Mouse (Mus musculus) adrenal gland, postnatal 14 days (tissue): ENCODE results near the gene Samd4b. TPM values are rescaled to one million over a fixed set of nuclear protein-coding genes. Genes with fewer than 3 reads are reported as not detected.

ENCODE experiments used
- DNase-seq: peaks from one replicate; pipeline ENCODE4 v3.0.0; 2021; ENCODE audit warnings: mixed read lengths
- total RNA-seq: library from RNA; stranded (reverse); gene quantifications from 2 replicates; pipeline ENCODE4 v1.2.3, GENCODE M21; 2021

Gene Samd4b
- total RNA-seq, 1 experiment from 2014 or later = 56.3 TPM

DNA sequence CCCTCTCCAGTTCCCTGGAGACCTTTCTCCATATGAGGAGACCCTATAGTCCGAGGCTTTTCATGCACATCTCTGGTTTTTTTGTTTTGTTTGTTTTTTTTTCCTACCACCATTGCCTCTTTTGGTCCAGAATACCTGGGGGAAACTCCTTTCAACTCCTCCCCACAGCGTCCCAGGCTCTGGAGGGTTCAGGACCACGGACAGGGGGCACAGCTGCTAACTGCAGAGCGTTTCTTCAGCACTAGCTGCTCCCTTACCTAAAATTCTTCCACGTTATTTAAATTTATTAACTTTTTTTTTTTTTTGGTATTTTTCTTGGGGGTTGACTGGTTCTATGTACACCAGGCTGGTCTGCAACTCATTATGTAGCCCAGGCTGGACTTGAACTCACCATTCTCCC lies 92.4 kb downstream of the Samd4b start:
- DNase-seq = peak; percentile 71

- no peak for DNase-seq
Observed at GRCm38 (mm10) chr7:28495426-28495825, 102.5 kb downstream of the Samd4b start.

DNA sequence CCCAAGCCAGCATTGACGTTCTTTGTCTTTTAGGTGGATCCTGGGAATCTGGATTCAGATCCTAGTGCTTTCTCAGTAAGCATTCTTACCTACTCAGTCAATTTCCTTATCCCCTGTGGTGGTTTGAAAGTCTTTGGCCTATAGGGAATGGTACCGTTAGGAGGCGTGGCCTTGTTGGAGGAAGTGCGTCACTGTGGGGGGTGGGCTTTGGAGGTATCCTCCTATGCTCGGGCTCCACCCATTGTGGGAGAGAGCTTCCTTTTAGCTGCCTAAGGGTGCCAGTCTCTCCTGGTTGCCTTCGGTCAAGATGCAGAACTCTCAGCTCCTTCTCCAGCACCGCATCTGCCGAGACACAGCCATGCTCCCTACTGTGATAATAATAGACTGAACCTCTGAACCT lies 105.6 kb downstream of the Samd4b start:
- DNase-seq = no peak

GRCm38 (mm10) chr7:28490903-28491302 lies 107.0 kb downstream of the Samd4b start:
- DNase-seq = no peak

DNA sequence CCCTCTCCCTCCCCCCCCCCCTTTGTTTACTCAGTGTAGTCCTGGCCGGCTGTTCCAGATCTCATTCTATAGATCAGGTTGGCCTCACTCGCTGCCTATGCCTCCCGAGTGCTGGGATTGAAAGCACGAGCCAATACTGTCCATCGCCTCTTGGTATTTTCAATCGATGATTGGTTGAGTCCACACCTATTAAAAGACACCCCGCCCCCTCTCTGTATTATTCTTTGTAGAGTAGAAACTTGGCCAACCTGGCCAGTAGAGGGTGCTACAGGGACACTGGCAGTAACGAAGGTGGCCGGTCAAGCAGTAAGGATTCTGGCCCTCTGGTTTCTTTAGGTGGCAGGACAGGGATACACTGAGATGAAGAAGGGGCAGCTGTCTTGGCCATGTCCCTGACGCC lies 107.5 kb downstream of the Samd4b start:
- peak; percentile 73 for DNase-seq

- DNase-seq = peak; percentile 42
Observed at GRCm38 (mm10) chr7:28488030-28488491, 109.9 kb downstream of the Samd4b start.

DNA sequence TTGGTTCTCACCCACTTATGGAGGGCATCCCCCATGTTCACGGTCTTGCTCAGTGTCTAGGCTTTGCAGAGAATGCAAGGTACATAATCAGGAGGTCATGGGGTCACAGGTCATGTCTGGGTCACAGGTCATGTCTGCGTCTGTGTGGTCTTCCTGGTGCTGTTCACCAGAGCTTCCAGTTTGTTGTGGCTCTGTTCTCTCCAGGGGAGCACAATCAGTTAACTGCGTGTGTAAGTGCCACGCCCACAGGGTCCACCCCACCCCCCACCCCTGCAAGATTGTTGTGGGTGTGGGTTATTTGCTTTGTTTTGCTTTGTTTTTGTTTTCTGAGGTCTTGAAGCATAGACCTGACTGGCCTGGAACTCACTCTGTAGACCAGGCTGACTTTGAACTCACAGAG lies 113.8 kb downstream of the Samd4b start:
- no peak for DNase-seq

DNA sequence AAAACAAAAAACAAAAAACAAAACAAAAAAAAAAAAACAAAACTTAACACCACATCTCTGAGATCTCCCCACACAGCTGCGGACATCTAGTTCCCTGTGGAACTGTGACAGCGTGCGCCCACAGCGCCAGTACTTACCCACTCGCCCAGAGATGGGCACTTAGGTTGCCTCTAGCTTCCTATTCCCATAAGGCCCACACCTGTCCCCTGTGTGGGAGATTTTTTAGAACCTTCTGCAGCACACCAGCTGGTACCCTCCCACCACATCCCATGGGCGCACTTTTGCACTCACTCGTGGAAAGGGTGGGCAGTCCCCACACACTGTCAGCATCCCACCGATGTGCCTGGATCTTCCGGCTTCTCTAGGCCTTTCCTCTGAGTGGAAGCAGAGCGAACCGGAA lies 115.1 kb downstream of the Samd4b start:
- no peak for DNase-seq

- peak; percentile 39 for DNase-seq
Observed at GRCm38 (mm10) chr7:28478854-28479253, 119.1 kb downstream of the Samd4b start.

DNA sequence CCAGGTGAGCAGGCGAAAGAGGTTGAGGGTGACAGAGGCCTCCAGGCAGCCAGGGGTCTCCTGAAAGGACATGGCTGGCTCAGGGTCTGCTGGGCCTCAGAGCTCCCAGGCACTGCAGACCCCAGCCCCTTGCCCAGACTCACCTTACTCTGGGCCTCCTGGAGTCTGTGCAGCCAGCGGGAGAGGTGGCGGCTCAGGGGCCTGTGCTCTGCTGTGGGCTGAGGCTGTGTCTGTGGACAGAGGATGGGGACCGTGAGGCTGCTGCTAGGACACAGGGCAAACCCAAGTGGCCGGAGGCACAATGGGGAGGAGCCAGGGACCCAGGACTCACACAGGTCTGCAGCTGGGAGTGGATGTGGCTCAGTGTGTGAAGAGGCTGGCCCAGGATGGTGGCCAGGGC lies 120.6 kb downstream of the Samd4b start:
- no peak for DNase-seq

GRCm38 (mm10) chr7:28476191-28476590 lies 121.8 kb downstream of the Samd4b start:
- no peak for DNase-seq

DNA sequence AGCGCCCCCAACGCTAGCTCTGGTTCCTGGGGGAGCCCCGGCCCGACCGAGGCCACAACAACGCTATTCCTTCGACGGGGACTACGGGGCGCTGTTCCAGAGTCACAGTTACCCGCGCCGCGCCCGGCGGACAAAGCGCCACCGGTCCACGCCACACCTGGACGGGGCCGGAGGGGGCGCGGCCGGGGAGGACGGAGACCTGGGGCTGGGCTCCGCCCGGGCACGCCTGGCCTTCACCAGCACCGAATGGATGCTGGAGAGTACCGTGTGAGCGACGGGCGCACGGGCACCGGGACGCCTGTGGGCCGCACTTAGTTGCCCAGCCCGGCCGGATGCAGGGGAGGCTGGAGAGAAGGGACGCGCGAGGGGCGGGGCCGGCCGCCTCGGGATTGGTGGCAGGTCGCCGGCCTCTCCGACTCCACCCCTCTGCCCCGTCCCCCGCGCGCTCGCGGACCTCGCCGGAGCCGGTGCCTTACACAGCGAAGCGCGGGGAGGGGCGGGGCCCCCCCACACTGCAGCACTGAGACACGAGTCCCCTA lies 130.7 kb downstream of the Samd4b start:
- DNase-seq = peak; percentile 87

DNA sequence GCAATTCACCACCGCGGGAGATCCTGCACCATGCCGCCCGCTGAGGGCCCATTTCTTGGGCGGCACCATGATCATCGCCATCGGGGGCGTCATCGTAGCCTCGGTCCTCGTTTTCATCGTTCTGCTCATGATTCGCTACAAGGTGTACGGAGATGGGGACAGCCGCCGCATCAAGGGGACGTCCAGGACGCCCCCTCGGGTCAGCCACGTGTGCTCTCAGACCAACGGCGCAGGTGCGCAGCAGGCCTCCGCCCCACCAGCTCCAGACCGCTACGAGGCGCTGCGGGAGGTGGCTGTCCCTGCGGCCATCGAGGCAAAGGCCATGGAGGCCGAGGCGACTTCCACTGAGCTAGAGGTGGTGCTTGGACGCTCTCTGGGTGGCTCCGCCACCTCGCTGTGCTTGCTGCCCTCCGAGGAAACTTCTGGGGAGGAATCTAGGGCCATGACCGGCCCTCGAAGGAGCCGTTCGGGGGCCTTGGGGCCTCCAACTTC lies 131.2 kb downstream of the Samd4b start:
- DNase-seq = no peak

DNA sequence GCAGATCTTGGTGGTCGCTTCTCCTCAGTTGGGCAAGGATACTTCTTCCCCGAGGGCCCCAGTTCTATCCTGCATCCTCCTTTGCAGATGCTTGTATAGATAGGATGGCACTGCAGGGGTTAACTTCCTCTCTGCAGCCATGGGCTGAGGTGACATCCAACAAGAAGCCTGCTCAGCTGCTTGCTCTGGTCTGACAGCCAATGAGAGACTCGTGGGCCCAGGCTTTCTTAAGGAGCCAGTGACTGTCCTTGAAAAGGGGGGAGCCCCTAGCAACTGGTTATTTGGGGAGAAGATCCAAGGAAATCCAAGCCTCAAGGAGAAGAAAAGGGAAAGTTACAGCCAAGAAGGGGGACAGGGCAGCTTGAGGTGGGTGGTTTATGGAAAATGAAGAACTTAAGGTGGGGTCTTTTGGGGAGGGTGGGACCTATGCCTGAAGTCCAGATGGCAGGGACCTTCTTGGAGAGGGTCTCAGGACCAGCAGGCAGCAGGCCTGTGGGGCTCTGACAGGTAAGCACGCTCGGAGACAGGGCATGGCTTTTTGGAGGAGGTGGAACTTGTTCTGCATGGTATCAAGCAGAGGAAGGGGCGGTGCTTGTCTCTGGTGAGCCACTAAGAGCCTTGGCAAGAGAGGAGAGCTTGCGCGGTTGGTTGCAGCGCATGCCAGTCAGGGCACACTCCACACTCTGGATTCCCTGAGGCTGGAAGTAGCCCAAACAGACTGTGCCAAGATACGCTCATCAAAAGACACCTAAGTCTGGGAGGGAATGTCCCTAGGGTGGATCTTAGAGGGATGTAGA lies 133.3 kb downstream of the Samd4b start:
- DNase-seq = peak; percentile 88

- DNase-seq = no peak
Observed at GRCm38 (mm10) chr7:28462769-28463168, 135.2 kb downstream of the Samd4b start.

- DNase-seq = no peak
Observed at GRCm38 (mm10) chr7:28460361-28460760, 137.6 kb downstream of the Samd4b start.

DNA sequence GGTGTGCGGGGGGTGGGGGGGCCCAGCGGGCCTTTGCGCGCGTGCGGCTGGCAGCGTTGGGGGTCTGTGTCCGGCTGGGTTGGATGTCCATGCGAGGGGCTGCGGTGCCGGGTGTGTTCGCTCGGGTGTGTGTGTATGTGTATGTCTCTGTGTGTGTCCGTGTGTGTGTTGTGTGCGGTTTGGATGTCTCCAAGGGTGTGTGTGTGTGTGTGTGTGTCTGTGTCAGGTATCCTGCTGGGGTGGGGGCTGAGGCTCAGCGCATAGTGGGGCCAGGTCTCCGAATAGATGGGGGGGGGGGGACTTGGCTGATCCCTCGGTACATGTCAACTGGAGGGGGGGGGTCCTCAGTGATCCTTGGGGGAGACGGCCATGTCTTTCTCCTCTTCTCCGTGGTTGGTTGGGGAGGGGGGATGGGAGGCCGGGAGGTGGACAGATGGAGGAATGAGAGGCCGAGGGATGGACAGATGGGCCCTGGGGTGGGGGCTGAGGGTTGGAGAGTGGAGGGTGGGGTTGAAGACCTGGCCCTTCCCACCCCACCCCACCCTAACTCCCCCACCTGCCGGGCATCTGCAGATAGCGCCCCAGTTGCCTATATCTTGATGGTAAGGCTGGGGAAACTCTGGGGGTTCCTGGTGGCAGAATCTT lies 145.5 kb downstream of the Samd4b start:
- DNase-seq = no peak

DNA sequence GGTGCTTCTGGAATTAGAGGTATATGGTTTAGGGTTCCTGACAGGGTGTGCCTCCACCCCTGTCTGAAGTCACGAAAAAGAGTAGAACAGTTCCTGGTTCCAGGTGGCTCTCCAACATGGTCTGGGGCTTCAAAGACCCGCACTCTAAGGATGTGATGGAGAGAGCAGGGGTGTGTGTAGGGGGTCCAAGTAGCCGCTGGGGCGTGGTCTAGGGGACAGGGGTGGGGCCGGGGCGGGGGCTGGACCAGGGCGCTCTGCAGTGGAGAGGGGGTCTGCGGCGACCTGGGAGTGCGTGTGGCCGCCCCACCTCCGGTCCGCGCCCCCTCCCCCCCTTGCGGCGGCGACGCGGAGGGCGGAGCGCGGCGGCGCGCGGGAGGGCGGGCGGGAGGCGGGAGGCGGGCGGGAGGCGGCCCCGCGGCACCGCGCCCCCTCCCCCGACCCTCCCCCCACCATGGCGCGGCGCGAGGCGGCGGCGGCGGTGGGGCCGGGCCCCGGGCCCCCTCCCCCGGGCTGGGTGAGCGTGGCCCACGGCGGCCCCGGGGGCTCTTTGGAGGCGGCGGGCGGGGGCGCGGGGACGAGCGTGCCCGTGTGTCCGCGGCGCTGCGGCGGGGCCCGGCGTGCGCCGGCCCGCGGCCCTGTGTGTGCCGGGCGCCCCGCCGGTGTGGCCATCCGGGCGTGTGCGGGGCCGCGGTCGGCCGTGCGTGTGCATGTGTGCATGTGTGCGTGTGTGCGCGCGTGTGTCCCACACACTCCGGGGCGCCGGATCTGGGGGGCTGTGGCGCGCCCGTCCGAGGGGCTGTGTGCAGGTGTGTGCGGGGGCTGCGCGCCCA lies 146.2 kb downstream of the Samd4b start, which contains the start of gene Lrfn1:
Gene Lrfn1, plus strand, starts transcription at position 450 of the 830 bp plus-strand sequence.
- peak; percentile 40 for DNase-seq

- DNase-seq = no peak
Observed at GRCm38 (mm10) chr7:28447865-28448820, 149.8 kb downstream of the Samd4b start.

- DNase-seq = peak; percentile 76
Observed at GRCm38 (mm10) chr7:28447101-28447830, 150.7 kb downstream of the Samd4b start.
